Mouse (Mus musculus): ENCODE measurements at regions not wholly inside any gene's neighbourhood (a gene's known extent, or its start where the extent isn't known, plus 50 kb on each side); places are given as distances from the start of the nearest gene placed in this dataset.

- WGBS = 64% methylated on average over 5 of the region's 5 CpGs
- Histone ChIP-seq H3K27ac (replicated peaks) (no peak overlapping the region), H3K36me3 (no peaks in the 10 kb centered on the region), H3K9me3 (no peaks in the 10 kb centered on the region), H3K4me1 (no peaks in the 10 kb centered on the region), H3K4me2 (no peak overlapping the region), H3K4me3 (no peak overlapping the region), H3K9ac (no peak overlapping the region), H3K27me3 (replicated peaks) (peaks cover 10% of the 10 kb centered on the region; the same call in 1 of the 2 replicates)
- ATAC-seq (ENCODE audit: extremely low read depth, insufficient number of reproducible peaks, low FRiP score, low TSS enrichment) = no peak
These were observed 435.5 kb upstream of the Tle4 start for GRCm38 (mm10) chr19:15033396-15033795.

DNA sequence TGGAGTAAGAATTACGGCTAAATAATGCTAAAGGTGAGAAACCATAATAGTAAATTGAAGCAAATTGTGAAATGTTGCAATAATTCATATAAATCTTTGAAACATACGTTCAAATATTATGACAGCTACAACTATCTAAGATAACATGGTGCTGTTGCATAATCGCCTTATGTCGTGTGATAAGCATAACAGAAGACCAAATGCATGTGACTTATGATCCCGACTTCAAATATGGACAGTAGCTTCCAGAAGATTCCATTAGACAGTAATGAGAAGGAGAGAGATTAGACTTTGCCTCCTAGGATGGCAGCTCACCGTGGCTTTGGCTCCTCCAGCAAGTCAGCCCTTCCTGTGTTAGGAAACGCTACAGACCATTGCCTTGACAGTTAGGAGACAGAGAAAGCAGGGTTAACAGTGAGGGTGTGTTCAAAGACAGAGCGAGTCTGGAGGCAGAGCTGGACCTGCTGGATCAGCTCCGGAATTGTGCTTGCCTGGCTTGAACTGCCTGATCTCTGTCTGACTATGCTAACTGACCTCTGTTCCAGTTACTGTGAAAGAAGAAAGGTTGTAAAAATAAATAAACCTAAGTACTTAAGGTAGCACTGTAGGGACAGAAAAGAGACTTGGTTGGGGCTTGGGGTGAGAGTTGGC, 434.6 kb upstream of the Tle4 start:
- H3K4me1 ChIP-seq = no peaks in the 10 kb centered on the region
- H3K4me3 ChIP-seq = no peak overlapping the region
- H3K9me3 ChIP-seq = no peaks in the 10 kb centered on the region
- ATAC-seq (ENCODE audit: extremely low read depth, insufficient number of reproducible peaks, low FRiP score, low TSS enrichment) = no peak
- no peaks in the 10 kb centered on the region for H3K36me3 ChIP-seq
- WGBS = 67% methylated on average over 9 of the region's 9 CpGs
- no peak overlapping the region for H3K4me2 ChIP-seq
- no peak overlapping the region for H3K27ac ChIP-seq (replicated peaks)
- H3K27me3 ChIP-seq (replicated peaks) = 0 out of 2 replicates have a peak, but pooled peaks cover 3% of the 10 kb centered on the region
- H3K9ac ChIP-seq = no peak overlapping the region

GRCm38 (mm10) chr19:15031483-15031882, 433.6 kb upstream of the Tle4 start:
- Histone ChIP-seq H3K9me3 (no peaks in the 10 kb centered on the region), H3K4me2 (no peak overlapping the region), H3K4me1 (no peaks in the 10 kb centered on the region), H3K36me3 (no peaks in the 10 kb centered on the region), H3K9ac (no peak overlapping the region), H3K27ac (replicated peaks) (no peak overlapping the region), H3K27me3 (replicated peaks) (no peaks in the 10 kb centered on the region), H3K4me3 (no peak overlapping the region)
- no peak for ATAC-seq (ENCODE audit: extremely low read depth, insufficient number of reproducible peaks, low FRiP score, low TSS enrichment)

GRCm38 (mm10) chr19:15003596-15003995, 405.7 kb upstream of the Tle4 start:
- Histone ChIP-seq H3K36me3 (no peaks in the 10 kb centered on the region), H3K4me3 (no peak overlapping the region), H3K4me2 (no peak overlapping the region), H3K27ac (replicated peaks) (no peak overlapping the region), H3K4me1 (no peaks in the 10 kb centered on the region), H3K27me3 (replicated peaks) (no peaks in the 10 kb centered on the region), H3K9me3 (no peaks in the 10 kb centered on the region), H3K9ac (no peak overlapping the region)
- 70% methylated on average over 3 of the region's 3 CpGs for WGBS
- no peak for ATAC-seq (ENCODE audit: extremely low read depth, insufficient number of reproducible peaks, low FRiP score, low TSS enrichment)

DNA sequence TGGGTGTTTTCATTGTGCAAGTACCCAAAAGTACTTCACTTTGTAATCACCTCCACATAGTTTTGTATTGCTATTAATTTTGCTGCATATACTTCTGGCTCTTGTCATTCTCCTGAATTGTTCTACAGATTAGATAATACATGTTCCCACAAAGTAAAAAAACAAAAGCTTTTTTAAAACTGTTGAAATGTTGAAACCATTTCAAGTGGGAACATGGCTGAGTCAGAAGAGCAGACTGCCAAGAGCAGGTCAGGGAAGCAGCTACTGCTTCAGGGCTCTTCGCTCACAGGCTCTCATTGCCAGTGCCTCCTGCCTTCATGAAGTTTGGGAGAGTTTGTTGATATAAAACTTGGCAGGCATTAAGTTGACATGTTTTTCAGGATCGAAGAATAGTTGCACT, 395.5 kb upstream of the Tle4 start:
- Histone ChIP-seq H3K9ac (no peak overlapping the region), H3K9me3 (no peaks in the 10 kb centered on the region), H3K27me3 (replicated peaks) (no peaks in the 10 kb centered on the region), H3K4me2 (no peak overlapping the region), H3K36me3 (no peaks in the 10 kb centered on the region), H3K4me3 (no peak overlapping the region), H3K27ac (replicated peaks) (no peak overlapping the region), H3K4me1 (no peaks in the 10 kb centered on the region)
- 49% methylated on average over 2 of the region's 2 CpGs for WGBS
- no peak for ATAC-seq (ENCODE audit: extremely low read depth, insufficient number of reproducible peaks, low FRiP score, low TSS enrichment)

DNA sequence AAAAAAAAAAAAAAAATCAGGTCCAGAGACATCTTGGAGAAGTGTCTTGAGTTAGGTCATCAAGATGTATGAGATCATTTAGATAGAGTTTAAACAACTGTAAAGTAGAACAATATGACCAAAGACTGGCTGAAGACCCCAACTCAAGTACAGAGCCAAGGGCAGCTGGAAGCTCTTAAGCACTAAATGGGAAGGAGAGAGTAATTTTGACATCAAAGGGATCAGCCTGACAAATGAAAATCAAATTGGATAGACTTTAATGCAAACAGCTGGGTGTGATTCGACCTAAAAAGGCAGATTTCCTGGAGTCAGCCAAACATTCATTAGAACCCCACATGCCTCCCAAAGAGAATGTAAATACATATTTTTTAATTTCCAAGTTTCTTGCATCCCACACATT, 372.3 kb upstream of the Tle4 start:
- Histone ChIP-seq H3K4me2 (no peak overlapping the region), H3K27me3 (replicated peaks) (peaks cover 9% of the 10 kb centered on the region; the same call in 1 of the 2 replicates), H3K9ac (no peak overlapping the region), H3K27ac (replicated peaks) (no peak overlapping the region), H3K4me3 (no peak overlapping the region), H3K36me3 (no peaks in the 10 kb centered on the region), H3K4me1 (no peaks in the 10 kb centered on the region), H3K9me3 (no peaks in the 10 kb centered on the region)
- 37% methylated on average over 1 of the region's 1 CpGs for WGBS
- no peak for ATAC-seq (ENCODE audit: extremely low read depth, insufficient number of reproducible peaks, low FRiP score, low TSS enrichment)

DNA sequence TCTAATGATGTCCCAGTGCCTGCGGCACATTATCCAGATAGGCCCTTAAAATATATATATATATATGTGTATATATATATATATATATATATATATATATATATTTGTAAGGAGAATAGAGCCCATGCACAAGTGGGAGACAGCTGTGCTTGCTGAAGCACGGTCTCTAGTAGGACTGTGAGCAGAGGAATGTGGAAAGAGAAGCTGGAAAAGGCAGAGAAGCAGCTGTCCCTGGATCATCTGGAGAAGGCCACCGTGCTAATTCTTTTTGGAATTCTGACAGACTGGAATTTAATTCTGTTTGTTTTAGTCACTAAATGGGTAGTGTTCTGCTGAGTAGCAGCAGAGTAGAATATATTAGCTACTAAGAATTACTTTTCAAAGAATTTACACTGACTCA, 370.4 kb upstream of the Tle4 start:
- WGBS = 74% methylated on average over 3 of the region's 3 CpGs
- no peaks in the 10 kb centered on the region for H3K36me3 ChIP-seq
- H3K9ac ChIP-seq = no peak overlapping the region
- H3K4me2 ChIP-seq = no peak overlapping the region
- H3K4me3 ChIP-seq = no peak overlapping the region
- peaks cover under 1% of the 10 kb centered on the region; the same call in 1 of the 2 replicates for H3K27me3 ChIP-seq (replicated peaks)
- no peak for ATAC-seq (ENCODE audit: extremely low read depth, insufficient number of reproducible peaks, low FRiP score, low TSS enrichment)
- no peaks in the 10 kb centered on the region for H3K9me3 ChIP-seq
- H3K4me1 ChIP-seq = no peaks in the 10 kb centered on the region
- H3K27ac ChIP-seq (replicated peaks) = no peak overlapping the region

- Histone ChIP-seq H3K4me2 (no peak overlapping the region), H3K4me3 (no peak overlapping the region), H3K4me1 (peaks cover 8% of the 10 kb centered on the region), H3K36me3 (no peaks in the 10 kb centered on the region), H3K27ac (replicated peaks) (no peak overlapping the region), H3K27me3 (replicated peaks) (no peaks in the 10 kb centered on the region), H3K9ac (no peak overlapping the region), H3K9me3 (no peaks in the 10 kb centered on the region)
- 91% methylated on average over 19 of the region's 19 CpGs for WGBS
- ATAC-seq (ENCODE audit: extremely low read depth, insufficient number of reproducible peaks, low FRiP score, low TSS enrichment) = no peak
These were observed 359.9 kb upstream of the Tle4 start for GRCm38 (mm10) chr19:14957727-14958126.

DNA sequence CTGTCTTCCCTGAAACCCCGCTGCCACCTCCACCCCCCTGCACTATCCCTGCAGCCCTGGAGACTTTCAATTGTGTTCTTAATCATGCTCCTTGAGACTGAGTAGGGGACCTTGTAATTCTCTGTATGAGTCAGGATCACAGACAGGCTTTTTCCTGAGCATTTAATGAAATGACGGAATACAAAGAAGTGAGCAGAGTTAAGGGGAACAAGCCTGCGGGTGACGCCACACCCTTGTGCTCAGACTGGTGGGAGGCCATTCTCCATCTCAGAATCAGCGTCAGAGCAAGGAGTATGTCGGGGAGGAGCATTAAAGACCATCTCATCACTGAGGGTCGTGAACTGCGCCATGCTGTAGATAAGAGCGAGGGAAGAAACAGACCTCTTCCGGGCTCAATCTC, 359.3 kb upstream of the Tle4 start:
- Histone ChIP-seq H3K4me3 (no peak overlapping the region), H3K9ac (no peak overlapping the region), H3K27ac (replicated peaks) (no peak overlapping the region), H3K4me1 (peaks cover 8% of the 10 kb centered on the region), H3K4me2 (no peak overlapping the region), H3K27me3 (replicated peaks) (no peaks in the 10 kb centered on the region), H3K9me3 (no peaks in the 10 kb centered on the region), H3K36me3 (no peaks in the 10 kb centered on the region)
- no peak for ATAC-seq (ENCODE audit: extremely low read depth, insufficient number of reproducible peaks, low FRiP score, low TSS enrichment)
- 51% methylated on average over 10 of the region's 10 CpGs for WGBS

DNA sequence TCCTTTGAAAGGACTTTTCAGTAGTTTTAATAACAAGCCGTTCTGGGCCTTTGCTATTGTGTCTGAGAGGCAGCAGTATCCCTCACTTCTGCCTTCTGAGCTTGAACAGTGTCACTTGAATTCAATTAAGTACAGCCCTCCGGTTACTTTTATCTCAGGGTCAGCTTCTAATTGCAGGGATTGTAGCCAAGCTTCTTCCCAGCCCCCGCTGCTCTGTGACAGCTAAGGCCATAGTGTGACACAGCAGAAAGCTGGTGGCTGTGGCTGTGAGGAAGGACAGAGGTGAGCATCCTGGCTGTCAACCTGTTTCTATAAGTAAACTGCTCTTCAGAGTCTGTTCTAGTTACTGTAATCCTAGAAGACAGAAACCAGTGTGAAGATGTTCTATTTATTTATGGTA, 358.5 kb upstream of the Tle4 start:
- Histone ChIP-seq H3K4me2 (no peak overlapping the region), H3K9me3 (no peaks in the 10 kb centered on the region), H3K9ac (no peak overlapping the region), H3K36me3 (no peaks in the 10 kb centered on the region), H3K27ac (replicated peaks) (no peak overlapping the region), H3K27me3 (replicated peaks) (no peaks in the 10 kb centered on the region), H3K4me3 (no peak overlapping the region), H3K4me1 (peaks cover 8% of the 10 kb centered on the region)
- no peak for ATAC-seq (ENCODE audit: extremely low read depth, insufficient number of reproducible peaks, low FRiP score, low TSS enrichment)
- 9% methylated on average over 3 of the region's 3 CpGs for WGBS

DNA sequence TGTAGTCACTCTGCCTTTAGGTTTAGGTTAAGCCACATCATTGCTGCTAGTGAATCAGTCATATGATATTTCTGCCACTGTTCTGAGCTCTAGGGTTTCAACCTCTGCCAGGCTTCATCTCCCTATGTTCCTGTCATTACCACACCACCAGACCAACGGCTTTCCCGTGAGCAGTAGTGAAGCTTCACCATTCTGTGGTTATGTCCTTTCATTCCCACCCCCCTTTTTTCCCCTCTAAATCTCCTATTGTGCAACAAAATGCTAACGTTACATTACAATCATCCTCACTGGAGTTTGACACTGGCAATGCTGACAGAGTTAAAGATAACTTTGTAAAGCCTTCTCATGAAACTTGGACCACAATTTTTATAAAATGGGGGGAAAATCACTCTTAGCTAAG, 358.1 kb upstream of the Tle4 start:
- H3K36me3 ChIP-seq = no peaks in the 10 kb centered on the region
- no peak overlapping the region for H3K4me3 ChIP-seq
- H3K9me3 ChIP-seq = no peaks in the 10 kb centered on the region
- ATAC-seq (ENCODE audit: extremely low read depth, insufficient number of reproducible peaks, low FRiP score, low TSS enrichment) = no peak
- whole genome bisulfite sequencing = 46% methylated on average over 3 of the region's 3 CpGs
- H3K4me2 ChIP-seq = no peak overlapping the region
- H3K27me3 ChIP-seq (replicated peaks) = no peaks in the 10 kb centered on the region
- H3K4me1 ChIP-seq = peaks cover 8% of the 10 kb centered on the region
- no peak overlapping the region for H3K27ac ChIP-seq (replicated peaks)
- H3K9ac ChIP-seq = no peak overlapping the region

GRCm38 (mm10) chr19:14940207-14940952, 342.5 kb upstream of the Tle4 start:
- H3K9ac ChIP-seq = no peak overlapping the region
- ATAC-seq (ENCODE audit: extremely low read depth, insufficient number of reproducible peaks, low FRiP score, low TSS enrichment) = no peak
- 72% methylated on average over 9 of the region's 9 CpGs for WGBS
- H3K27me3 ChIP-seq (replicated peaks) = no peaks in the 10 kb centered on the region
- no peak overlapping the region for H3K27ac ChIP-seq (replicated peaks)
- no peaks in the 10 kb centered on the region for H3K4me1 ChIP-seq
- no peak overlapping the region for H3K4me3 ChIP-seq
- no peaks in the 10 kb centered on the region for H3K36me3 ChIP-seq
- H3K9me3 ChIP-seq = no peaks in the 10 kb centered on the region
- H3K4me2 ChIP-seq = no peak overlapping the region

Data from heart, embryonic 13.5 days (tissue).